ENCODE assay signal across 17 mouse cellular contexts in genomic region chr1:142838663-142839062, GRCm38 (mm10).
"Had no signal": no experiment of that assay in that cellular context is flagged by ENCODE, and none has a peak within 500 bp of the region (broad histone marks: within the 10 kb centered on the region; RNA-seq: fewer than 3 reads in every experiment).

No protein-coding gene starts in this region.

- DNase-seq: lung, adult 18-20 months; lung, embryonic 14.5 days; lung, postnatal 10 days; lung, postnatal 4 days; retina, postnatal 1 day; right cerebral cortex, adult 18-20 months; right cerebral cortex, postnatal 25 days; right cerebral cortex, postnatal 4 days; spleen, adult 18-20 months; thymus, adult 18-20 months; thymus, postnatal 14 days; thymus, postnatal 36 days had no signal

- H3K36me3 ChIP-seq: liver, embryonic 12.5 days; neural tube, embryonic 12.5 days; neural tube, embryonic 15.5 days had no signal

- H3K27ac ChIP-seq: liver, embryonic 12.5 days; liver, embryonic 14.5 days; neural tube, embryonic 12.5 days; neural tube, embryonic 15.5 days had no signal

- ATAC-seq: liver, embryonic 12.5 days had no signal

- H3K9me3 ChIP-seq: liver, embryonic 12.5 days; neural tube, embryonic 12.5 days; neural tube, embryonic 15.5 days had no signal

- H3K4me1 ChIP-seq: liver, embryonic 12.5 days; neural tube, embryonic 12.5 days; neural tube, embryonic 15.5 days had no signal

- H3K4me3 ChIP-seq: liver, embryonic 12.5 days; myocyte; neural tube, embryonic 12.5 days; neural tube, embryonic 15.5 days had no signal

- H3K4me2 ChIP-seq: liver, embryonic 12.5 days; lung, embryonic 14.5 days; neural tube, embryonic 12.5 days; neural tube, embryonic 15.5 days had no signal

- H3K27me3 ChIP-seq: liver, embryonic 12.5 days; neural tube, embryonic 12.5 days; neural tube, embryonic 15.5 days had no signal

- H3K9ac ChIP-seq: liver, embryonic 12.5 days; liver, embryonic 14.5 days; lung, embryonic 14.5 days; neural tube, embryonic 12.5 days; neural tube, embryonic 15.5 days had no signal
